Mouse (Mus musculus): Measurements from ENCODE around the gene Mbd3l2.
"Not testable (repeated sequence)": the region's sequence is repeated elsewhere in the genome, so short reads cannot be mapped to it uniquely, and the experiment has no call there.

The Mbd3l2 gene

GRCm38 (mm10) chr9:18430354-18430753 lies at the start of gene Mbd3l2:
Gene Mbd3l2, plus strand, starts transcription at chr9:18430654.
- no peak for DNase-seq (ENCODE audit: low spot score in 2 of 2)

DNA sequence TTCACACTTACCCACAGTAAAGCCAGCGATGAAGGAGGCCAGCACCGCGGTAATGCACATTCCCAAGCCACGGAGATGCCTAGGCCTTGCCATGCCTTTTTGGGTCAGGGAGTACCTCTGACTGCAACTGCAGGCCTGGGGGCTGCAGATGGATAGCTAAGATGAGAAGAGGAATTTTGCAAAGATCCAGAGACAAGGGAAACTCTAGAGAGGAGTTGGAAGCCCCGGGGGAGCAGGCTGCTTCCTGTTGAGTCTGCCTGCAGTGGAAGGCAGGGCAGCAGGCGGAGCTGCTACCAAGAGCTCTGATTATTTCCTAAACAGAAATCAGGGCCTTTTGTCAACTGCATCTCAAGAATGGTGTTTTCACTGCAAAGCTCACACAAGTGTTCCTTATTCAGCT lies 44.7 kb upstream of the Mbd3l2 start:
- DNase-seq (ENCODE audit: low spot score in 2 of 2) = no peak

GRCm38 (mm10) chr9:18399629-18400028 lies 30.8 kb upstream of the Mbd3l2 start:
- no peak for DNase-seq (ENCODE audit: low spot score in 2 of 2)

GRCm38 (mm10) chr9:18402895-18403294 lies 27.6 kb upstream of the Mbd3l2 start, which contains the start of gene Naalad2:
Gene Naalad2, minus strand, starts transcription at chr9:18402995.
- DNase-seq (ENCODE audit: low spot score in 2 of 2) = not testable (repeated sequence)

- no peak for DNase-seq (ENCODE audit: low spot score in 2 of 2)
Observed at GRCm38 (mm10) chr9:18404118-18404517, 26.3 kb upstream of the Mbd3l2 start, which contains the start of gene Ubtfl1. Gene Ubtfl1, plus strand, starts transcription at chr9:18404418.

DNA sequence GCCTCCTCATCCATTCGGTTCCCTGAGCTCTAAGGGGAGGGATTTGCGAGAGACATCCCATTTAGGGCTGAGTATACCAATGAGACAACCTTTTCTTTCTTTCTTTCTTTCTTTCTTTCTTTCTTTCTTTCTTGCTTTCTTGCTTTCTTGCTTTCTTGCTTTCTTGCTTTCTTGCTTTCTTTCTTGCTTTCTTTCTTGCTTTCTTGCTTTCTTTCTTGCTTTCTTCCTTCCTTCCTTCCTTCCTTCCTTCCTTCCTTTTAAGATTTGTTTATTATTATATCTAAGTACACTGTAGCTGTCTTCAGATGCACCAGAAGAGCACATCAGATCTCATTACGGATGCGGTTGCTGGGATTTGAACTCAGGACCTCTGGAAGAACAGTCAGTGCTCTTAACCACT lies 18.1 kb upstream of the Mbd3l2 start:
- not testable (repeated sequence) for DNase-seq (ENCODE audit: low spot score in 2 of 2)

DNA sequence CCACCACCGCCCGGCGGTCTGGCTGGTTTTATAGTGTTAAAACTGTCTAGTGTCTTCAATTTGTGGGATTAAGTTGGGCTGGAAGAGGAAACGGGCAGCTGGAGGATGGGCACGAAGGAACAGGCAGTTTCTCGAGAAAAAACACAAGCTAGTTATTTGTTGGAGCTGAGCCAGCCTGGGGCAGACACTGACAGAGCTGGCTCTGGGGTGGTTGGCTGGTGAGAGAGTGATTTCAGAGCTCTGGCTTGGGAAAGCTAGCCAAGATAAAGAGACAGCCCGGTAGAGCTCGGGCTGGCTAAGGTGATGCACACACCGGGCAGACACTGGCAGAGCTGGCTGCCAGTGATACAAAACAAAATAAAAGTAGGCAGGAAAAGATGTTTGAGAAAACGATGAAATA lies 1.2 kb downstream of the Mbd3l2 start:
- peak in 1 of 2 experiments; percentile 2 for DNase-seq (ENCODE audit: low spot score in 2 of 2)

DNA sequence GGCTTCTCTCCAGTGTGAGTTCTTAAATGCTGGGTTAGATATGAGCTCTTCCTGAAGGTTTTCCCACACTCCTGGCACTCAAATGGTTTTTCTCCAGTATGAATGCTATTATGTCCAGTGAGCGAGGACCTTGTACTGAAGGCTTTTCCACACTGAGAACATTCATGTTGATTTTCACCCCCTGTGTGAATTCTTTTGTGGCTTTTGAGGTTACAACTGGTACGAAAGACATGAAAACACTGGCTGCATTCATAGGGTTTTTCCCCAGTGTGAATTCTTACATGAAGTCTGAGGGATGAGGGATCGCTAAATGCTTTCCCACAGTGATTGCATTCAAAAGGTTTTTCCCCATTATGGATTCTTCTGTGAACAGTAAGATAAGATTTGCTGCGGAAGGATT lies 26.1 kb downstream of the Mbd3l2 start:
- no peak for DNase-seq (ENCODE audit: low spot score in 2 of 2)

DNA sequence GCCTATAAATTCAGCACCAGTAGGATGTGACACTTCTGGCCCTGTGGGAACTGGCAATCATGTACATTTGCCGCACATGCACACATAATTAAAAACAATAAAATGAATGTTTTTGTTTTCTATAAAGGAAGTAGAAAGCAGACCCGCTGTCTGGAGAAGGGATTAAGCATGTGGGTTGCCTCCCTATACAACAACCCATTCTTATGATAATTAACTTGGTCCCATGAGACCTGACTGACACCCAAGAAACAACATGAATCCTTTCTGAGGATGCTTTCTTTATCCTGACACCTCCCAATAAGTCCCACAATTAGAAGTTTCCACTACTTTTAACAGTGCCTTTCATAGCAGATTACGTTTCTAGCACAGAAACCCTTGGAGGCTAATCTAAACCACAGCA lies 36.9 kb downstream of the Mbd3l2 start:
- DNase-seq (ENCODE audit: low spot score in 2 of 2) = no peak

DNA sequence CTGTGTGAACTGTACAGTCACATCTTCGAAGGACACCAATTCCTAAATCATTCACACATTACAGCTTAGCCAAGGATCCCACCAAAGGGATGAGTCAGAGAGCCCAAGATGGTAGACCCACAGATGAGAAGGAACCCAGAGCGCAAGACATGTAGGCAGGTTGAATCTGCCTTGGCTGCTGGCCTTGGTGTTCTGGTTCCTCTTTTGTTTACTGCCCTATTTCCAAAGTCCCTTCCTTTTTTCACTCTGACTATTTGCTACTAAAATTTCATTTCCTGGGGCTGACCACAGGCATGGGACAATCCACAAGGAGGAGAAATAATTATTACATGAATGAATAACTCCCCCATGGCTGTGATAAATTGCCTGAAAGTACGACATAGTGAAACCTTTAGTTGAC lies 37.6 kb downstream of the Mbd3l2 start:
- DNase-seq (ENCODE audit: low spot score in 2 of 2) = no peak

GRCm38 (mm10) chr9:18473324-18474128 lies 43.1 kb downstream of the Mbd3l2 start:
- peak; percentile 68 for DNase-seq (ENCODE audit: low spot score in 2 of 2)

GRCm38 (mm10) chr9:18478168-18478567 lies 47.7 kb downstream of the Mbd3l2 start, which contains the start of the genes Zfp558 and Mbd3l1:
Gene Zfp558, minus strand, starts transcription at chr9:18478268.
Gene Mbd3l1, plus strand, starts transcription at chr9:18478359.
- no peak for DNase-seq (ENCODE audit: low spot score in 2 of 2)

Data from right cerebral cortex, adult 2 months (tissue).